Mouse (Mus musculus): ENCODE measurements around the gene Sbno2.
A peak's percentile ranks its signal among the peaks of the same experiment; 100 is the strongest.

Gene Sbno2

DNA sequence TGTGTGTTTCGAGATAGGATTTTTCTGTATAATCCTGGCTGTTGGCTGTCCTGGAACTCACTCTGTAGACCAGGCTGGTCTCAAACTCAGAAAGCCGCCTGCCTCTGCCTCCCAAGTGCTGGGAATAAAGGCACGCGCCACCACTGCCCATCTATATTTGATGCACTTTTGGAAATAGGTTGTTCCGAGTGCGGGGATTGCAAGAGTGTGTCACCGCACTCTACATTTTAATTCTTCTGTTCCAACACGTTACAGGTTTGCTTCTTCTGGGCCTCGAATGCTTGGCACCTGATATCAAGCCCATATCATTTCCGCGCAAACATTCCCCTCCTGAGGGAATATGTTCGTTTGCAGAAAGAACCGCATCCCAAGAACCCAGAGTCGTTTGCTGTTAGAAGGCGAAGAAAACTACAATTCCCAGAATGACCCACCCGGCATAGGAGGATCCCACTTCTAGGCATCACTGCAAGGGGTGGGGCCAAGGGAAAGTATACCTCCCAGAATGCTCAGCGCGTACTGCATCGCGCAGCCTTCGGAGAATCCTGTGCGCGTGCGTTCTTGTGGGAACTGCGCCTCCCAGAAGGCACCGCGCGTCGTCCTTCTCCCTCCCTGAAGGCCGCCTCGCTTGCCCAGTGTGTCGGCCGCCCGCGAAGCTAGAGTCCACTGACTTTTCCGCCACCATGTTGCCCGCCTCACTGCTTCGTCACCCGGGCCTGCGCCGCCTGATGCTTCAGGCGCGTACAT, 36.6 kb upstream of the Sbno2 start:
- peak; percentile 96 to 98 for DNase-seq (ENCODE audit: low spot score in 2 of 2)

DNA sequence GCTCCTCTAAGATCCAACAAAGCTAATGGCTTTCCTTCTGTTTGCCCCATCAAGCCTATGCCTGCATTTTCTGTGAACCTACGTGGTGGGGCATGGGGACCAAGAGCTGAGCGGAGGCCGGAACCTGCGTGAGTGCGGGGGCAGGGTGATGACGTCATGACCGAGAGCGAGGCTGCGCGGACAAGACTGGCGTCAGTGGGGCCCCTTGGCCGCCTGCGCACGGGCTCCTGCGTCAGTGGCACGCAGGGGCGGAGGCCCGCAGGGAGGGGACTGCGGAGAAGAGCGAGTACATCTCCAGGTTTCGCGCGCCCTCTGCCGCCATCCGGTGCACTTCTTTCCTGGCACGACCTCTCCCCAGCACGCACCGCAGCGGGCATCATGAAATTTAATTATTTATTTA, 35.9 kb upstream of the Sbno2 start:
- DNase-seq (ENCODE audit: low spot score in 2 of 2), result peak; percentile 97 to 98

DNA sequence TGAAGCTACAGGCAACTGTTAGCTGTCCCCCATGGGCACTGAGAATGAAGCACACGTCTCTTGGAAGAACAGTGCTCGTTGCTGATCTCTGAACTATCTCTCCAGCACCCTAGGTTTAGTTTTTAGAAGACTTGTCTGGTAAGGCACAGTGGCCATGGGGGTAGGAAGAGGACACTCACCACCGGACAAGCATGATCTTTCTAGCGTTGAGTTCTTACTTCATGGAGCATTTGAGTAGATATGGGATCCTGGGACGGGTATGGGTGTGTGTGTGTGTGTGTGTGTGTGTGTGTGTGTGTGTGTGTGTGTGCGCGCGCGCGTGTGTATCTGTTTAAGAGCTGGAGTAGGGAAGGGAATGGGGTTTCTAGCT, 35.3 kb upstream of the Sbno2 start, which contains the start of gene Cbarp:
Cbarp (minus strand) TSS at position 170 of the 370 bp plus-strand sequence.
- peak in 1 of 2 experiments; percentile 18 for DNase-seq (ENCODE audit: low spot score in 2 of 2)

DNA sequence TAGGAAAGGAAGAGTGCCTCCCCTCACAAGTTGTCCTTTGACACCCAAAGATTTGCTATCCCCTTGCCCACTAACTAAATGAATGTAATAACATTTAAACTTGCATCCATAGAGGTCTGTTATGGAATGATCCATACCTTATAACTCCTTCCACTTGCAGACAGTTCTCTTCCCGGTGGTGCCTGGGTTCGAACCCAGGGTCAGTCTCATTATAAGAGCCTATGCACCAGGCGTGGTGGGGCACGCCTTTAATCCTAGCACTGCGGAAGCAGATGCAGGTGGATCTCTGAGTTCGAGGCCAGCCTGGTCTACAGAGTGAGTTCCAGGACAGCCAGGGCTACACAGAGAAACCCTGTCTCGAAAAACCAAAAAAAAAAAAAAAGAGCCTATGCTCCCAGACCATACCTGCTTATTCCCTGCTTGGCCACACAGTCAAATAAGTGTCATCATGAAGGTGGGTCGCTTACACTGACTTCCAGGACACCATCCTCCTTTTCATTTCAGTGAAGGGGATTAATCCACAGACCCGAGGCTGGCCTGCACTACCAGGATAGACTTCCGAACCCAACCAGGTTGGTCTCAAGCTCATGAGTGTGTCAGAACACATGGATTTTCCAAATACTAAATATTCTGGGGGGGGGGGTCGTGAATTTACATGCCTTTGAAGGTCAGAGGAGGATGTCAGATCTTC, 34.7 kb upstream of the Sbno2 start:
- DNase-seq (ENCODE audit: low spot score in 2 of 2), result no peak

DNA sequence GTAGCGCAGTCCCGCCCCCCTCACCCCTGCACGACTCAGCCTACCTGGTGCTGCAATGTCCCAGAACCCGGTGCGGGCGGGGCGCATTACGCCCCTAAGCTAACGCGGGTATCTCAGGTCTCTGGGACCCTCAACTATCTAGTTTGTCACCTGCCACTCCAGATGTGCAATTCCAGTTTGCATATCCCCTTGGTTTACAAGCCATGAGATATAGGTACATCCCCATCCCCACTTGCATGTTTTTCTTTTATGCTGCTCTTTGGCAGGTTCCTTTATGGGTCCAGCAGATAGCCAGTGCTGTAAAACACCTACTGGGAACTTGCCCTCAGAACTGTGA, 34.0 kb upstream of the Sbno2 start:
- peak in 1 of 2 experiments; percentile 36 for DNase-seq (ENCODE audit: low spot score in 2 of 2)

GRCm38 (mm10) chr10:80138553-80139438, 33.4 kb upstream of the Sbno2 start, which contains the start of gene Atp5d:
Gene Atp5d, plus strand, starts transcription at chr10:80138632.
- DNase-seq (ENCODE audit: low spot score in 2 of 2), result peak in 1 of 2 experiments; percentile 40

DNA sequence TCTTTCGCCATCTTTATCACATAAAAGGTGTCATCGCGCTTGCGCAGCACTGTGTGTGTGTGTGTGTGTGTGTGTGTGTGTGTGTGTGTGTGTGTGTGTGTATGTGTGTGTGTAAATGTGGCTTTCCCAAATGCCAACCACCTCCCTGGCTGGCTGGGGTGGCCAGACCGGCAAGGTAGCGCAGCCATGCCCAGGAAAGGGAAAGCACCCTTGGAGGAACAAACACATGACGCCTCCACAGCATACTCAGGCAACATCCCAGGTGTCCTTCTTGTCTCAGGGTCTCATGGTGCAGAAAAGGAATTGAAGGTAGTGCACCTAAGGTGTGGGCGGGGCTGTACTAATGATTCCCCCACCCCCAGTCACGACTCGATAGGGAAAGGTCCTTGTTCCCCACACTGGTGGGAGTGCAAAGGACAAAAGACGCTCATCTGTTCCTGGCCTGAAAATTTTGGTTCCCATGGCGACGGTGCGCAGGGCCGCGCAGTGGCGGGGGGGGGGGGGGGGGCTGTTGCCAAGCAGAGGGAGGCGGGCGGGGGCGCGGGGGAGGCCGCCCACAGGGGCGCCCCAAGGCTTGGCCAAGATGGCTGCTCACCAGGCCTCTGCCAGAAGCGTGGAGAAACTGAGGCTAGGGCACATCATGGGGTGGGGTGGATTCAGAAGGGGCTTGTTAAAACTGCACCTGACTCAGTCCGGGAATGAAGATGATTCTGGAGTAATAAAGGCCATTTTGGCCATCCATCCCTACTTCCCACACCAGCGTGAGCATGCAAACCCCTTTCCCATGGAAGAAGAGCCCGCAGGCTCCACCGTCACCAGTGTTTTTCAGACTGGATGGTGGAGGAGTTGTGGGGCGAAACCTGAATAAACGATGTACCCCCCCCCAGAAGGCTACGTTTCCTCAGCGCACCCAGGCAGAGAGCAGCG, 32.5 kb upstream of the Sbno2 start:
- DNase-seq (ENCODE audit: low spot score in 2 of 2), result no peak

- no peak for DNase-seq (ENCODE audit: low spot score in 2 of 2)
Observed at GRCm38 (mm10) chr10:80136952-80137625, 31.7 kb upstream of the Sbno2 start.

GRCm38 (mm10) chr10:80136179-80136951, 31.0 kb upstream of the Sbno2 start:
- no peak for DNase-seq (ENCODE audit: low spot score in 2 of 2)

GRCm38 (mm10) chr10:80135641-80136040, 30.3 kb upstream of the Sbno2 start:
- no peak for DNase-seq (ENCODE audit: low spot score in 2 of 2)

DNA sequence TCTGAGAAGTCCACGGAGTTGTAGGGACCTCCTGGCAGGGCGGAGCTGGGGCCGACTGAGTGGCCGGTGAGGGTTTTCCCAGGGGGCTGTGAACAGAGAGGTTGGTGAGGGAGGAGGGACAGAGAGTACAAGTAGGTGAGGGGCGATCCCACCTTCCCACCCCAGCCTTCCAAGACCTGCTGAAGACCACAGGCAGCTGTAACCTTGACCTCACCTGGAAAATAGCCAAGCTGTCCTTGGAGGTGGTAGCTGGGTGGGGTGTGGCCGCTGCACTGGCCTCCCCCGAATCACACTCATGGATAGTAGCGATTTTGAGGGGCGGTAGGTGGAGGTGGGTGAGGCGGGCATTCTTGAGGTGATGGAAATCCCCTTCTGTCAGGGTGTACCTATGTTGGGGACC, 29.8 kb upstream of the Sbno2 start:
- no peak for DNase-seq (ENCODE audit: low spot score in 2 of 2)

- DNase-seq (ENCODE audit: low spot score in 2 of 2), result no peak
Observed at GRCm38 (mm10) chr10:80134421-80134820, 29.1 kb upstream of the Sbno2 start.

- no peak for DNase-seq (ENCODE audit: low spot score in 2 of 2)
Observed at GRCm38 (mm10) chr10:80133226-80133849, 28.0 kb upstream of the Sbno2 start.

DNA sequence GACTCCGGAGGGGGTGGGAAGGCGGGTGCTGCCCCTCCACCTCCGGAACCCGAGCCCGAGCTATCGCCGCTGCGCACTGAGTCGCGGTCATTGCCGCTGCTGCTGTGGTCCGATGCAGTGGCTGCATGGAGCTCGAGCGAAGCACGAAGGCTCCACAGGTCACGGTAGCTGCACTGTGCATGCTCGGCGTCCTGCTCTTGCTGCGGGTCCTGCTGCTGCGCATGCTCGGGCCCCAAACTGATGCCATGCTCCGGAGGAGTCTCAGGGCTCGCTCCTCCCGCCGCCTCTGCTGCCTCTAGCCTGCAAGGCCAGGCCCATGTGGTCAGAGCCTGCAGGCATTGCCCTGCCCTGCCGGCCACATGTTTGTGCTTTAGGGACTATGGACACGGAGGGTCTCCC, 26.6 kb upstream of the Sbno2 start:
- no peak for DNase-seq (ENCODE audit: low spot score in 2 of 2)

DNA sequence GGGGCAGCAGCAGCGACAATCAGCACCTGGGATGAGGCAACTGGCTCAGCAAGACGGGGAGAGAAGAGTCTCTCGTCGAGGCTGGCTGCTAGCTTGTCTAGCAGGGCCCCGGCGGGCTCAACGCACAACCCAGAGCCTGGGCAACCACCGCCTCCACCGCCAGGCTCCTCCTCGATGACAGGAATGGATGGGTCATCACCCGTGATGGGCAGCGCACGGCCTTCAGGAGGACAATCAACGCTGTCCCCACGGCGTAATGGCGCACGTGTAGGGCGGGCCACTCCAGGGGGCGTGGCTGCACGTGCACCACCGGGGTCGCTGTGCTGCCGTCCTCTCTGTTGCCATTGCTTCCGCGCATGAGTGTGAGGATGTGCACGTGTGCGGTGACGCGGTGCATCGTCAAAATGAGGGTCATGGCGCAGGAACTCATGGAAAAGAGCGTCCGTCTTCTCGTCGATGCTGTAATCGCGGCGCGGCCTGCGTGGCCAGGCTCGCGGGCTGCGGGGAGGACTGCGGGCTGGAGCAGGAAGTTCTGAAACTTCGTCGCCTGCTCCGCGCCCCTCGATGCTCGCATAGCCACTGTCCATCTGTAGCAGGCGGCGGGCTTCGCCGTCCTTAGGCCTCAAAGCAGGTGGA, 26.1 kb upstream of the Sbno2 start:
- DNase-seq (ENCODE audit: low spot score in 2 of 2), result no peak

DNA sequence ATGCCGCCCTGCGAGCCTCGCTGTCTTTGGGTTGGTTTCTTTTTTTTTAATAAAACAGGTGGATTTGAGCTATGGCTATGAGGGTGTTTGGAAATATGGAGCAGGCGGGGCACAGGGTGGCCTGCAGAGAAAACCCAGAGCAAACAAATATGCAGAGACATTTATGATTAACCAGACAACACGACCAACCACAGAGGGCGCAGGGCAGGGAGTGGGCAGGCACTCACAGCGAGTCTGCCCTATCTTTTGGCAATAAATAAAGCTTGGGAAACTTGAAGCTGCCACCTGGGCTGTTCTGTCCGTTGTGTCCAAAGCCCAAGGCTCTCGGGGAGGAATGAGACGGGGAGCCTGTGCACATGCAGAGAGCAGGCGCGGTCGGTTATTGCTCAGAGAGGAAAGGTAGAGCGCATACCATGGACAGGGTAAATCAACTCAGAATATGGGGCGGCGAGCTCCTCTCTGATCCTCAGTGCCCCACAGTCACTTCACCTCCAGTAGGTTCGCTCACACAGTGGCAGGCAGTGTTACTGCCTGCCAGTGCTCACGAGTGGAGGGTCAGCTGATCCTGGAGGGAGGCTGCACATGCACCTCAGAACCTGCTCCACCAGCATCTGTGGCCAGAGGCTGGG, 25.1 kb upstream of the Sbno2 start:
- DNase-seq (ENCODE audit: low spot score in 2 of 2), result no peak

DNA sequence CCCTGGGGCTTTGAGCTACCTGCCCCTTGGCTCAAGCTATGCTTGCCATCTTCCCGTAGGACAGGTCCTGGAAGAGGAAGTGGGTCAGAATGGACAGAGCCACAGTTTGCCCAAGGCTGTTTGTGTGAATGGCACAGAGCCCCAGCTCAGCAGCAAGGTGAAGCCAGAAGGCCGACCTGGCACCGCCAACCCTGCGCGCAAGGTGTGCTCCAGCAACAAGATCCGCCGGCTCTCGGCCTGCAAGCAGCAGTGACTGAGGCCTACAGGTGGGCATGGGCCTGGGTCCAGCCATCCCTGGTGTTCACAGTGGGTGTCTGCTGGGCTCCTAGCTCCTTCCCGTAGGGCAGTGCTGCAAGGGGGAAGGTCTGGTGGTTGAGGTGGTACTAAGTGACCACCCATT, 24.5 kb upstream of the Sbno2 start:
- no peak for DNase-seq (ENCODE audit: low spot score in 2 of 2)

GRCm38 (mm10) chr10:80127920-80128319, 22.5 kb upstream of the Sbno2 start:
- no peak for DNase-seq (ENCODE audit: low spot score in 2 of 2)

Measured in spleen, postnatal 36 days (tissue).